Comparison of ENCODE assay signal across 15 mouse cellular contexts in genomic region chr14:114839340-114839903, GRCm38 (mm10).
A peak's percentile ranks its signal among the peaks of the same experiment; 100 is the strongest.
DNase-seq lines count a peak whose midpoint lies in the region; ATAC-seq and TF ChIP-seq lines count a peak whose summit lies in the region.
"Had no signal": no experiment of that assay in that cellular context is flagged by ENCODE, and none has a peak within 500 bp of the region (broad histone marks: within the 10 kb centered on the region; RNA-seq: fewer than 3 reads in every experiment).

No protein-coding gene starts in this region.

- peak; percentile 31 for DNase-seq in kidney, adult 2 months
- peak; percentile 83 for DNase-seq in forebrain, embryonic 14.5 days (ENCODE audit: low spot score)
- no peak for DNase-seq in heart, postnatal 14 days
- DNase-seq: adrenal gland, postnatal 36 days; B cell, adult 2 months; cerebellum, adult 9-11 months; kidney, adult 9 months; lung, postnatal 36 days; right cerebral cortex, postnatal 14 days had no signal

- H3K9ac ChIP-seq in kidney, embryonic 14.5 days (ENCODE audit: low read depth, low read length), result no peak overlapping the region
- no peak overlapping the region for H3K9ac ChIP-seq in neural tube, embryonic 14.5 days (replicated peaks; ENCODE audit: low read depth, low read length)
- no peak overlapping the region for H3K9ac ChIP-seq in neural tube, embryonic 15.5 days (replicated peaks)
- no peak overlapping the region for H3K9ac ChIP-seq in forebrain, embryonic 14.5 days (ENCODE audit: low read length)
- H3K9ac ChIP-seq: liver, embryonic 15.5 days had no signal

- no peaks in the 10 kb centered on the region for H3K27me3 ChIP-seq in kidney, adult 2 months (replicated peaks; ENCODE audit: control insufficient read depth, insufficient read depth, low read length)
- H3K27me3 ChIP-seq in kidney, embryonic 14.5 days (ENCODE audit: control insufficient read depth, insufficient read depth, low read length), result no peaks in the 10 kb centered on the region
- no peaks in the 10 kb centered on the region for H3K27me3 ChIP-seq in neural tube, embryonic 14.5 days (ENCODE audit: control insufficient read depth, insufficient read depth, low read length)
- H3K27me3 ChIP-seq in neural tube, embryonic 15.5 days (replicated peaks), result no peaks in the 10 kb centered on the region
- no peaks in the 10 kb centered on the region for H3K27me3 ChIP-seq in forebrain, embryonic 14.5 days (replicated peaks; ENCODE audit: control insufficient read depth, insufficient read depth, low read length)
- H3K27me3 ChIP-seq: liver, embryonic 15.5 days had no signal

- WGBS in kidney, adult 2 months, result 89% methylated on average over 2 of the region's 2 CpGs
- WGBS in kidney, embryonic 14.5 days, result 89% methylated on average over 2 of the region's 2 CpGs
- WGBS in neural tube, embryonic 14.5 days, result 72% methylated on average over 2 of the region's 2 CpGs
- 67% methylated on average over 2 of the region's 2 CpGs for WGBS in neural tube, embryonic 15.5 days
- 2% methylated on average over 2 of the region's 2 CpGs for WGBS in forebrain, embryonic 14.5 days

- no peak overlapping the region for H3K4me2 ChIP-seq in kidney, embryonic 14.5 days (replicated peaks; ENCODE audit: low read depth, low read length)
- no peak overlapping the region for H3K4me2 ChIP-seq in neural tube, embryonic 14.5 days (ENCODE audit: low read depth, low read length)
- H3K4me2 ChIP-seq in neural tube, embryonic 15.5 days, result no peak overlapping the region
- H3K4me2 ChIP-seq in forebrain, embryonic 14.5 days (ENCODE audit: low read length), result no peak overlapping the region
- H3K4me2 ChIP-seq: liver, embryonic 15.5 days had no signal

- H3K36me3 ChIP-seq in kidney, adult 2 months (ENCODE audit: control insufficient read depth, insufficient read depth, low read length), result no peaks in the 10 kb centered on the region
- no peaks in the 10 kb centered on the region for H3K36me3 ChIP-seq in kidney, embryonic 14.5 days (ENCODE audit: control insufficient read depth, insufficient read depth, low read length)
- no peaks in the 10 kb centered on the region for H3K36me3 ChIP-seq in neural tube, embryonic 14.5 days (ENCODE audit: control insufficient read depth, insufficient read depth, low read length)
- H3K36me3 ChIP-seq in neural tube, embryonic 15.5 days, result no peaks in the 10 kb centered on the region
- no peaks in the 10 kb centered on the region for H3K36me3 ChIP-seq in forebrain, embryonic 14.5 days (ENCODE audit: control insufficient read depth, insufficient read depth, low read length)
- H3K36me3 ChIP-seq: liver, embryonic 15.5 days had no signal

- peaks cover 4% of the 10 kb centered on the region; the same call in 1 of the 2 replicates for H3K4me1 ChIP-seq in kidney, adult 2 months (ENCODE audit: control insufficient read depth, insufficient read depth, low read length)
- H3K4me1 ChIP-seq in kidney, embryonic 14.5 days (ENCODE audit: control insufficient read depth, insufficient read depth, low read length), result no peaks in the 10 kb centered on the region
- H3K4me1 ChIP-seq in neural tube, embryonic 14.5 days (ENCODE audit: control insufficient read depth, insufficient read depth, low read length), result 0 out of 2 replicates have a peak, but pooled peaks cover 4% of the 10 kb centered on the region
- peaks cover 6% of the 10 kb centered on the region; the same call in 1 of the 2 replicates for H3K4me1 ChIP-seq in neural tube, embryonic 15.5 days
- H3K4me1 ChIP-seq in forebrain, embryonic 14.5 days (ENCODE audit: control insufficient read depth, insufficient read depth, low read length), result peaks cover 5% of the 10 kb centered on the region; the same call in 1 of the 2 replicates
- H3K4me1 ChIP-seq: liver, embryonic 15.5 days had no signal

- TF ChIP-seq CTCF in kidney, adult 2 months (conservative IDR thresholded peaks at IDR 0.05; ENCODE audit: insufficient read depth, insufficient read length, low read depth, low read length), result no peak

- H3K27ac ChIP-seq in kidney, adult 2 months (ENCODE audit: insufficient read depth, low read depth, low read length), result no peak overlapping the region
- H3K27ac ChIP-seq in kidney, embryonic 14.5 days (ENCODE audit: low read depth, low read length), result no peak overlapping the region
- no peak overlapping the region for H3K27ac ChIP-seq in neural tube, embryonic 14.5 days (ENCODE audit: low read depth, low read length)
- no peak overlapping the region for H3K27ac ChIP-seq in neural tube, embryonic 15.5 days (replicated peaks)
- H3K27ac ChIP-seq in forebrain, embryonic 14.5 days (ENCODE audit: low read depth, low read length), result no peak overlapping the region
- H3K27ac ChIP-seq: liver, embryonic 15.5 days had no signal

- no peak for ATAC-seq in kidney, embryonic 14.5 days (ENCODE audit: low FRiP score, low TSS enrichment)
- ATAC-seq in neural tube, embryonic 14.5 days (ENCODE audit: low read depth), result peak; percentile 19; the same call in 1 of the 2 replicates
- no peak for ATAC-seq in neural tube, embryonic 15.5 days (ENCODE audit: low FRiP score)
- peak; percentile 86 for ATAC-seq in forebrain, embryonic 14.5 days
- no peak for ATAC-seq in granulocyte monocyte progenitor cell, adult 5-6 weeks (replicated peaks; ENCODE audit: poor library complexity, severe bottlenecking)
- ATAC-seq: inflammation-experienced regulatory T-cells, adult 6 months had no signal

- H3K4me3 ChIP-seq in kidney, adult 2 months (ENCODE audit: insufficient read depth, low read depth, low read length), result no peak overlapping the region
- no peak overlapping the region for H3K4me3 ChIP-seq in kidney, embryonic 14.5 days (ENCODE audit: low read length)
- H3K4me3 ChIP-seq in neural tube, embryonic 14.5 days (ENCODE audit: low read depth, low read length), result no peak overlapping the region
- no peak overlapping the region for H3K4me3 ChIP-seq in neural tube, embryonic 15.5 days (replicated peaks)
- H3K4me3 ChIP-seq in forebrain, embryonic 14.5 days (ENCODE audit: low read depth, low read length), result no peak overlapping the region
- H3K4me3 ChIP-seq: liver, embryonic 15.5 days had no signal

- intact Hi-C loops in heart, postnatal 14 days (cut with DNase I), result no loop called here

- TF ChIP-seq POLR2A in kidney, adult 2 months (IDR thresholded peaks at IDR 0.05; ENCODE audit: low read depth, low read length), result no peak

- H3K9me3 ChIP-seq in kidney, embryonic 14.5 days (ENCODE audit: control insufficient read depth, low read length), result no peaks in the 10 kb centered on the region
- no peaks in the 10 kb centered on the region for H3K9me3 ChIP-seq in neural tube, embryonic 14.5 days (ENCODE audit: control insufficient read depth, low read length)
- no peaks in the 10 kb centered on the region for H3K9me3 ChIP-seq in neural tube, embryonic 15.5 days (replicated peaks)
- no peaks in the 10 kb centered on the region for H3K9me3 ChIP-seq in forebrain, embryonic 14.5 days (replicated peaks; ENCODE audit: control insufficient read depth, low read length)
- H3K9me3 ChIP-seq: liver, embryonic 15.5 days had no signal

Comparison
In these comparisons a context has a peak if more than half of its experiments do, and no peak if none do; other contexts are left out.
1. ATAC-seq: peak in neural tube, embryonic 14.5 days (single experiment) and forebrain, embryonic 14.5 days (single experiment); none in kidney, embryonic 14.5 days (single experiment), neural tube, embryonic 15.5 days (single experiment) and granulocyte monocyte progenitor cell, adult 5-6 weeks (single experiment).
2. DNase-seq: peak in kidney, adult 2 months (single experiment) and forebrain, embryonic 14.5 days (single experiment); none in heart, postnatal 14 days (0 of 2).